Mouse (Mus musculus): ENCODE measurements around the gene Gm27029. TPM values are rescaled to one million over a fixed set of nuclear protein-coding genes. Genes with fewer than 3 reads are reported as not detected.
"Not testable (repeated sequence)": the region's sequence is repeated elsewhere in the genome, so short reads cannot be mapped to it uniquely, and the experiment has no call there.

Gene Gm27029
- polyA plus RNA-seq, 1 experiment from 2014 or later: 8.1 TPM

GRCm38 (mm10) chr11:101438006-101438405 is 13.4 kb upstream of the Gm27029 start:
- WGBS: 53% methylated on average over 3 of the region's 3 CpGs
- ATAC-seq (ENCODE audit: low FRiP score): not testable (repeated sequence)

GRCm38 (mm10) chr11:101436916-101437315 is 12.3 kb upstream of the Gm27029 start:
- Histone ChIP-seq H3K36me3 (peaks cover 36% of the 10 kb centered on the region), H3K4me3 (no peak overlapping the region), H3K9ac (no peak overlapping the region), H3K4me1 (no peaks in the 10 kb centered on the region), H3K4me2 (replicated peaks) (no peak overlapping the region), H3K27me3 (no peaks in the 10 kb centered on the region), H3K27ac (no peak overlapping the region), H3K9me3 (replicated peaks) (no peaks in the 10 kb centered on the region)
- WGBS: 48% methylated on average over 4 of the region's 4 CpGs
- no peak for ATAC-seq (ENCODE audit: low FRiP score)

More at GRCm38 (mm10) chr11:101438006-101438405, 13.4 kb upstream of the Gm27029 start:
- H3K9ac ChIP-seq; H3K4me1 ChIP-seq; H3K9me3 ChIP-seq (replicated peaks); H3K4me3 ChIP-seq; H3K4me2 ChIP-seq (replicated peaks); H3K27me3 ChIP-seq; H3K27ac ChIP-seq: not testable (repeated sequence)
- H3K36me3 ChIP-seq: peaks cover 28% of the 10 kb centered on the region

- 89% methylated on average over 4 of the region's 4 CpGs for WGBS
- Histone ChIP-seq H3K9me3 (replicated peaks) (no peaks in the 10 kb centered on the region), H3K4me3 (no peak overlapping the region), H3K27ac (no peak overlapping the region), H3K27me3 (no peaks in the 10 kb centered on the region), H3K9ac (no peak overlapping the region), H3K4me2 (replicated peaks) (no peak overlapping the region), H3K4me1 (no peaks in the 10 kb centered on the region), H3K36me3 (peaks cover 47% of the 10 kb centered on the region)
- ATAC-seq (ENCODE audit: low FRiP score): no peak
Observed at GRCm38 (mm10) chr11:101435831-101436230, 11.2 kb upstream of the Gm27029 start.

GRCm38 (mm10) chr11:101433396-101433795 is 8.8 kb upstream of the Gm27029 start:
- no peak overlapping the region for H3K4me2 ChIP-seq (replicated peaks)
- peaks cover 67% of the 10 kb centered on the region for H3K36me3 ChIP-seq
- H3K9me3 ChIP-seq (replicated peaks): no peaks in the 10 kb centered on the region
- no peak overlapping the region for H3K9ac ChIP-seq
- H3K4me1 ChIP-seq: no peaks in the 10 kb centered on the region
- no peak overlapping the region for H3K27ac ChIP-seq
- 93% methylated on average over 13 of the region's 13 CpGs for WGBS
- no peak overlapping the region for H3K4me3 ChIP-seq
- no peaks in the 10 kb centered on the region for H3K27me3 ChIP-seq
- ATAC-seq (ENCODE audit: low FRiP score): no peak

GRCm38 (mm10) chr11:101431327-101431726 is 6.7 kb upstream of the Gm27029 start:
- H3K9me3 ChIP-seq (replicated peaks): no peaks in the 10 kb centered on the region
- H3K27me3 ChIP-seq: no peaks in the 10 kb centered on the region
- 93% methylated on average over 9 of the region's 9 CpGs for WGBS
- no peak for ATAC-seq (ENCODE audit: low FRiP score)
- peaks cover 67% of the 10 kb centered on the region for H3K36me3 ChIP-seq
- peaks cover 8% of the 10 kb centered on the region for H3K4me1 ChIP-seq
- H3K27ac ChIP-seq: no peak overlapping the region
- H3K4me3 ChIP-seq: no peak overlapping the region
- no peak overlapping the region for H3K4me2 ChIP-seq (replicated peaks)
- no peak overlapping the region for H3K9ac ChIP-seq

GRCm38 (mm10) chr11:101426165-101426564 is 1.6 kb upstream of the Gm27029 start:
- 70% methylated on average over 8 of the region's 8 CpGs for WGBS
- ATAC-seq (ENCODE audit: low FRiP score): no peak
- H3K9ac ChIP-seq: peak overlapping the region; percentile 73
- H3K9me3 ChIP-seq (replicated peaks): no peaks in the 10 kb centered on the region
- H3K4me1 ChIP-seq: peaks cover 26% of the 10 kb centered on the region
- H3K4me3 ChIP-seq: peak overlapping the region; percentile 91
- no peak overlapping the region for H3K27ac ChIP-seq
- H3K36me3 ChIP-seq: peaks cover 23% of the 10 kb centered on the region
- H3K4me2 ChIP-seq (replicated peaks): peak overlapping the region; percentile 92
- 0 out of 2 replicates have a peak, but pooled peaks cover 4% of the 10 kb centered on the region for H3K27me3 ChIP-seq

- H3K27me3 ChIP-seq: 0 out of 2 replicates have a peak, but pooled peaks cover 4% of the 10 kb centered on the region
- peaks cover 13% of the 10 kb centered on the region for H3K36me3 ChIP-seq
- no peaks in the 10 kb centered on the region for H3K9me3 ChIP-seq (replicated peaks)
- H3K4me1 ChIP-seq: peaks cover 26% of the 10 kb centered on the region
- under 1% methylated on average over 81 of the region's 81 CpGs for WGBS
- peak within 1 kb of the TSS; percentile 92 for H3K4me2 ChIP-seq (replicated peaks)
- H3K4me3 ChIP-seq: peak within 1 kb of the TSS; percentile 91
- peak within 1 kb of the TSS; percentile 73 for H3K9ac ChIP-seq
- peak within 1 kb of the TSS; percentile 91 for H3K27ac ChIP-seq
- ATAC-seq (ENCODE audit: low FRiP score): peak; percentile 92
Observed at GRCm38 (mm10) chr11:101424925-101425813, 573 bp upstream of the Gm27029 start, which contains the start of the genes Rundc1 and Ptges3l. TSS of gene Rundc1 (plus strand) at chr11:101425085. TSS of gene Ptges3l (minus strand) at chr11:101425333.

GRCm38 (mm10) chr11:101420148-101420547 is 4.4 kb downstream of the Gm27029 start:
- no peak for ATAC-seq (ENCODE audit: low FRiP score)
- WGBS: 89% methylated on average over 5 of the region's 5 CpGs
- no peak overlapping the region for H3K4me2 ChIP-seq (replicated peaks)

GRCm38 (mm10) chr11:101419610-101420009 is 5.0 kb downstream of the Gm27029 start:
- no peak overlapping the region for H3K4me2 ChIP-seq (replicated peaks)
- H3K27ac ChIP-seq: no peak overlapping the region
- peaks cover 17% of the 10 kb centered on the region for H3K4me1 ChIP-seq
- no peak overlapping the region for H3K4me3 ChIP-seq
- H3K9me3 ChIP-seq (replicated peaks): no peaks in the 10 kb centered on the region
- ATAC-seq (ENCODE audit: low FRiP score): no peak
- no peak overlapping the region for H3K9ac ChIP-seq
- H3K27me3 ChIP-seq: 0 out of 2 replicates have a peak, but pooled peaks cover 4% of the 10 kb centered on the region
- 18% methylated on average over 3 of the region's 3 CpGs for WGBS
- no peaks in the 10 kb centered on the region for H3K36me3 ChIP-seq

More at GRCm38 (mm10) chr11:101420148-101420547, 4.4 kb downstream of the Gm27029 start:
- Histone ChIP-seq H3K27ac (no peak overlapping the region), H3K4me3 (no peak overlapping the region), H3K9ac (no peak overlapping the region), H3K36me3 (no peaks in the 10 kb centered on the region), H3K9me3 (replicated peaks) (no peaks in the 10 kb centered on the region), H3K4me1 (peaks cover 17% of the 10 kb centered on the region), H3K27me3 (0 out of 2 replicates have a peak, but pooled peaks cover 4% of the 10 kb centered on the region)

GRCm38 (mm10) chr11:101418991-101419390 is 5.6 kb downstream of the Gm27029 start:
- 57% methylated on average over 6 of the region's 6 CpGs for WGBS
- Histone ChIP-seq H3K4me1 (peaks cover 11% of the 10 kb centered on the region), H3K4me2 (replicated peaks) (no peak overlapping the region), H3K27me3 (0 out of 2 replicates have a peak, but pooled peaks cover 4% of the 10 kb centered on the region), H3K9me3 (replicated peaks) (no peaks in the 10 kb centered on the region), H3K9ac (no peak overlapping the region), H3K36me3 (no peaks in the 10 kb centered on the region), H3K4me3 (no peak overlapping the region), H3K27ac (no peak overlapping the region)
- ATAC-seq (ENCODE audit: low FRiP score): no peak

GRCm38 (mm10) chr11:101417101-101417855 is 7.3 kb downstream of the Gm27029 start, which contains the start of gene Aarsd1:
TSS of gene Aarsd1 (minus strand) at chr11:101417615.
- under 1% methylated on average over 45 of the region's 45 CpGs for WGBS
- Histone ChIP-seq H3K4me3 (peak within 1 kb of the TSS; percentile 87), H3K9me3 (replicated peaks) (no peaks in the 10 kb centered on the region), H3K4me2 (replicated peaks) (peak within 1 kb of the TSS; percentile 70), H3K27me3 (no peaks in the 10 kb centered on the region), H3K36me3 (peaks cover 16% of the 10 kb centered on the region), H3K4me1 (peaks cover 6% of the 10 kb centered on the region), H3K9ac (peak within 1 kb of the TSS; percentile 87), H3K27ac (peak within 1 kb of the TSS; percentile 86)
- ATAC-seq (ENCODE audit: low FRiP score): peak; percentile 79
